Mouse (Mus musculus): ENCODE results near the gene Olfr101.

Gene Olfr101

DNA sequence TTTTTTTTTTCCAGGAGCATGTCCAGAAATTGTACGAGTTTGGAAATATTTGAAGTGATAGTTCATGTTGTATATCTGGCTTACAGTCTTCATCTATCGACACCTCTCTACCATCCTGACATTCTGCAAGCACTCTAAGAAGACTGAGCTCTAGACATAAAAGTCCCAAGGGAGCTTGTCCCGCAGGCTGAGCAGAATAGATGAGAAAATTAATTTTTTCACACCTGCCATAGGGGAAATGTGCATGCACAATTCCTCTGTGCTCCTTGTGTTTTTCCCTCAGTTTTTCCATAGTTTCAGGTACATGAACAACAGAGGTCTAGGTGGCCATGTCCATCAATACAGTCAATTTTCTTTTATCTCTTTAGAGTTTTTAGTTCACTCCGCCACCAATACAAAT, at the start of gene Olfr101:
TSS of gene Olfr101 (minus strand) at position 101 of the 400 bp plus-strand sequence.
- no peak for DNase-seq (ENCODE audit: low read depth)

DNA sequence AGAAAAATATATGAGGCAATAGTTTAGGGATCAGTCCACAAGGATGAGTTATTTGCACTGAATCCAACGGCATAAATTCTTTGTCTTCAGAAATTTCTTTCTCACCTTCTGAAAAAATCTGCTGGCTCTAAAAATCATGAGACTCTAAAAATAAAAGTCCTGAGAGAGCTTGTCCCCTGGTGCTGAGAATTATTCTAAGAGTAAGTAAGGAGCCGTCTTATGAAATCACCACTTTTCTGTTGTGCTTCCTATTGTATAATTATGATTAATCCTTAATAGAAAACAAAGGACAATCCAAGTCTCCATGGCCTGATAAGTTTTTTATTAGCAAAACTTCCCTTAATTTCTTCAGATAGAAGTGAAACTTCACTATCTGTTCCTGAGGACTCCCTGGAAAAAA, 35.5 kb upstream of the Olfr101 start, which contains the start of gene Olfr103:
TSS of gene Olfr103 (minus strand) at position 101 of the 400 bp plus-strand sequence.
- DNase-seq (ENCODE audit: low read depth): no peak

DNA sequence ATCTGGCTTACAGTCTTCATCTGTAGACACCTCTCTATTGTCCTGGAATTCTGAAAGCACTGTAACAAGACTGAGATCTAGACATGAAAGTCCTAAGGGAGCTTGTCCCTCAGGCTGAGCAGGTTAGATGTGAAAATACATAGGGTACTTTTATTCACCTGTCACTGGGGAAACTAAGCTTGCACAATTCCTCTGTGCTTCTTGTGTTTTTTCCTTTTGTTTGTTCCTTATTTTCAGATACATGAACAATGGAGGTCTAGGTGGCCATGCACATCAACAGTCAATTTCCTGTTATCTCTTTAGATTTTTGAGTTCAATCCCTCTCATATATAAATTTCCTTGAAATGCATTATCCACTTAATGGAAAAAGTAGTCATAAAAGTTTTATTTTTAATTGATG, 12.8 kb upstream of the Olfr101 start, which contains the start of gene Olfr102:
TSS of gene Olfr102 (minus strand) at position 101 of the 400 bp plus-strand sequence.
- no peak for DNase-seq (ENCODE audit: low read depth)

GRCm38 (mm10) chr17:37310146-37310699, 6.1 kb upstream of the Olfr101 start:
- no peak for DNase-seq (ENCODE audit: low read depth)

DNA sequence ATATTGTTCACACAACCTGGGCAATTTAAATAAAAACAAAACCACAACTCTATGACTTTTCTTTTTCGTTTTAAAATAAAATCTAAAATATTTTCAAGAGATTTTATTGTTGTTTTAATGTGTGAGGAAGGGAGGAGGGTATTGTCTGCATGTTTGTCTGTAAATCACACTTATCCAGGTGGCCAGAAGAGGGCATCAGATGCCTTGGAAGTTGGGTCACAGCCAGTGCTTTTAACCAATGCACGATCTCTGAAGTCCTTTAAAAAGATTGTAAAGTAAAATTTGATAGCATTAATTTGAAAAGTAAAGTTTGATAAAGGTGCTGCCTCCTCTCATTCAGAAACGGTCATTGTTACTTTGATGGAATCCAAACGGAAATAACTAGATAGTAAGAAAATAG, 4.4 kb upstream of the Olfr101 start:
- DNase-seq (ENCODE audit: low read depth): no peak

DNA sequence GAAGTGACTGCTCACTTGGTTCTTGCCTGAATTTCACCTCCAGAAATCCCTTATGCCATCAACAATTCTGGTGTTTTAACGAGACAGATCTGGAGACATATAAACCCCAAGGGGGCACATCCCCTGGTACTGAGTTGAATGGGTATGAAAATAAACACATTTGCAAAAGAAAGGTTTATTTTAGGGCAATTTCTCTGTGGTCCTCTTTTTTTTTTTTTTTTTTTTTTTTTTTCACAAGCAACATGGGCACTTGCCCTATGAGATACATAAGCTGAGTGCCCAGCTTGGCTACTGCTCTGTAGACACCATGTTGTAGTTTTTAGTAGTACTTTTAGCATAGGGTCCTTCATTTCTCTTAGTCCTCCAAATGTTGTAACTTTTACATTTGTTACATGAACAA, 20.8 kb downstream of the Olfr101 start, which contains the start of gene Olfr99:
TSS of gene Olfr99 (minus strand) at position 101 of the 400 bp plus-strand sequence.
- no peak for DNase-seq (ENCODE audit: low read depth)

DNA sequence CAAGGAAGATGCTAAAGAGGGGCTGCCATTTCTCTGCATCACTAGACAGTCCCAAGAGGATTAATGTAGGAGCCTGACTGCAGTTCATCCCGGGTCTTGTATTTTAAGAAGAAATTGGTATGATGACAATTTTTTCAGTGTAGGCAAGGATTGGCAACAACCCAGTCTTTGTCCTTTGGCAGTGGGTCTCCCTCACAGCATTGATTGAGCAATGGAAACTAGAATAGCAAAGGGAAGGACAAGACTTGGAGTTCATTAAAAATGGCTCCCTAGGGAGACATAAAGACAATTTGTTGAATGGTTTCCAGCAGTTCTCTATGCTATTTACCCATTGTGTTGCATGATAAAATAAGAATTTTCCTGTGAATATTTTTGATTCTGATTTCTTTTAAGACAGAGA, 23.8 kb downstream of the Olfr101 start:
- DNase-seq (ENCODE audit: low read depth): no peak

- no peak for DNase-seq (ENCODE audit: low read depth)
Observed at GRCm38 (mm10) chr17:37276573-37276972, 27.5 kb downstream of the Olfr101 start.

GRCm38 (mm10) chr17:37275626-37276248, 28.4 kb downstream of the Olfr101 start:
- DNase-seq (ENCODE audit: low read depth): no peak

GRCm38 (mm10) chr17:37270702-37271092, 33.4 kb downstream of the Olfr101 start:
- peak; percentile 29 for DNase-seq (ENCODE audit: low read depth)

- DNase-seq (ENCODE audit: low read depth): peak; percentile 96
Observed at GRCm38 (mm10) chr17:37270058-37270701, 33.9 kb downstream of the Olfr101 start, which contains the start of gene H2-M3. TSS of gene H2-M3 (plus strand) at chr17:37270220.

- DNase-seq (ENCODE audit: low read depth): no peak
Observed at GRCm38 (mm10) chr17:37263626-37264025, 40.5 kb downstream of the Olfr101 start, which contains the start of gene Olfr98. TSS of gene Olfr98 (minus strand) at chr17:37263749.

GRCm38 (mm10) chr17:37250544-37250943, 53.6 kb downstream of the Olfr101 start:
- no peak for DNase-seq (ENCODE audit: low read depth)

- no peak for DNase-seq (ENCODE audit: low read depth)
Observed at GRCm38 (mm10) chr17:37249460-37249859, 54.7 kb downstream of the Olfr101 start.

Measured in c-Kit-positive CD71-negative TER-119-negative erythroid progenitor cells, embryonic 14.5 days (primary cell).